Mouse (Mus musculus) cerebellum, adult 18-20 months (tissue): ENCODE data around the gene Slc2a1.

Experiments
- DNase-seq, 2 experiments: peaks; one replicate each; pipeline ENCODE4 v3.0.0; 2021

Slc2a1 gene

GRCm38 (mm10) chr4:119131189-119131910, 22.8 kb downstream of the Slc2a1 start:
- DNase-seq = no peak

GRCm38 (mm10) chr4:119133306-119133705, 24.8 kb downstream of the Slc2a1 start:
- no peak for DNase-seq

- no peak for DNase-seq
Measured at GRCm38 (mm10) chr4:119133860-119134259, 25.3 kb downstream of the Slc2a1 start.

GRCm38 (mm10) chr4:119137313-119137712, 28.8 kb downstream of the Slc2a1 start:
- no peak for DNase-seq

GRCm38 (mm10) chr4:119138171-119138570, 29.7 kb downstream of the Slc2a1 start:
- DNase-seq = peak; percentile 86 to 91

- no peak for DNase-seq
Measured at GRCm38 (mm10) chr4:119138776-119139175, 30.3 kb downstream of the Slc2a1 start.

GRCm38 (mm10) chr4:119140126-119140525, 31.6 kb downstream of the Slc2a1 start:
- DNase-seq = peak; percentile 33 to 38

- DNase-seq = no peak
Measured at GRCm38 (mm10) chr4:119141191-119141590, 32.7 kb downstream of the Slc2a1 start.

- peak; percentile 30 to 41 for DNase-seq
Measured at GRCm38 (mm10) chr4:119142230-119142871, 33.8 kb downstream of the Slc2a1 start.

- no peak for DNase-seq
Measured at GRCm38 (mm10) chr4:119146816-119147215, 38.3 kb downstream of the Slc2a1 start.

GRCm38 (mm10) chr4:119147347-119147746, 38.8 kb downstream of the Slc2a1 start:
- DNase-seq = no peak

- no peak for DNase-seq
Measured at GRCm38 (mm10) chr4:119148741-119149140, 40.2 kb downstream of the Slc2a1 start.

GRCm38 (mm10) chr4:119157186-119157585, 48.7 kb downstream of the Slc2a1 start:
- DNase-seq = peak; percentile 49 to 62

GRCm38 (mm10) chr4:119157891-119158290, 49.4 kb downstream of the Slc2a1 start:
- DNase-seq = no peak

- DNase-seq = no peak
Measured at GRCm38 (mm10) chr4:119161358-119161757, 52.8 kb downstream of the Slc2a1 start.

GRCm38 (mm10) chr4:119162990-119163389, 54.5 kb downstream of the Slc2a1 start:
- DNase-seq = no peak

GRCm38 (mm10) chr4:119165916-119166315, 57.4 kb downstream of the Slc2a1 start:
- no peak for DNase-seq

GRCm38 (mm10) chr4:119167068-119167467, 58.6 kb downstream of the Slc2a1 start:
- no peak for DNase-seq

- peak; percentile 84 to 88 for DNase-seq
Measured at GRCm38 (mm10) chr4:119167663-119168062, 59.2 kb downstream of the Slc2a1 start.

GRCm38 (mm10) chr4:119172919-119173650, 64.6 kb downstream of the Slc2a1 start:
- DNase-seq = peak in 1 of 2 experiments; percentile 39

GRCm38 (mm10) chr4:119173851-119174453, 65.4 kb downstream of the Slc2a1 start, which contains the start of gene Zfp691:
Gene Zfp691, minus strand, starts transcription at chr4:119174195.
- DNase-seq = peak; percentile 93 to 99

- DNase-seq = no peak
Measured at GRCm38 (mm10) chr4:119177702-119178101, 69.2 kb downstream of the Slc2a1 start.

GRCm38 (mm10) chr4:119178331-119178730, 69.8 kb downstream of the Slc2a1 start:
- DNase-seq = no peak
